Mouse (Mus musculus) C2C12 (cell line): ENCODE results near the gene Zfp383. TPM values are rescaled to one million over a fixed set of nuclear protein-coding genes. Genes with fewer than 3 reads are reported as not detected.
"Not testable (repeated sequence)": the region's sequence is repeated elsewhere in the genome, so short reads cannot be mapped to it uniquely, and the experiment has no call there.

Experiments used
- H3K27me3 ChIP-seq: one replicate; pipeline ENCODE4 v1.6.1; 2011; ENCODE audit not compliant: control insufficient read depth, insufficient read depth, insufficient read length
- H3K36me3 ChIP-seq: one replicate; pipeline ENCODE4 v1.6.1; 2011; ENCODE audit not compliant: control insufficient read depth, insufficient read depth
- H3K4me3 ChIP-seq: one replicate; pipeline ENCODE4 v1.5.1; 2011; ENCODE audit warnings: mild to moderate bottlenecking, control low read depth; ENCODE audit not compliant: poor library complexity, insufficient read depth, severe bottlenecking
- H3K79me2 ChIP-seq: one replicate; pipeline ENCODE4 v1.6.1; 2011; ENCODE audit not compliant: control insufficient read depth, insufficient read depth
- H3K79me3 ChIP-seq: one replicate; pipeline ENCODE4 v1.6.1; 2011; ENCODE audit warnings: low read depth, control low read depth
- H3ac ChIP-seq: one replicate; pipeline ENCODE3; 2011; ENCODE audit warnings: low read depth; ENCODE audit not compliant: control insufficient read depth, insufficient read length
- CEBPB ChIP-seq: IDR thresholded peaks from one replicate; pipeline ENCODE4 v1.6.1; 2011; ENCODE audit warnings: low read depth, mild to moderate bottlenecking, control low read depth, moderate library complexity
- CTCF ChIP-seq: IDR thresholded peaks from one replicate; pipeline ENCODE4 v1.5.1; 2011; ENCODE audit not compliant: control insufficient read depth, insufficient read depth, insufficient read length
- FOSL1 ChIP-seq: IDR thresholded peaks from one replicate; pipeline ENCODE4 v1.8.0; 2011; ENCODE audit warnings: mild to moderate bottlenecking, low read length; ENCODE audit not compliant: poor library complexity, insufficient read depth, severe bottlenecking
- MAX ChIP-seq: IDR thresholded peaks from one replicate; pipeline ENCODE4 v1.6.1; 2011; ENCODE audit warnings: mild to moderate bottlenecking, control low read depth
- MYOD1 ChIP-seq: IDR thresholded peaks from one replicate; pipeline ENCODE4 v1.6.1; 2011; ENCODE audit warnings: low read depth; ENCODE audit not compliant: control insufficient read depth, insufficient read length
- MYOG ChIP-seq: IDR thresholded peaks from one replicate; pipeline ENCODE4 v1.6.1; 2011; ENCODE audit not compliant: control insufficient read depth, insufficient read length; ENCODE audit errors: extremely low read depth
- USF1 ChIP-seq: IDR thresholded peaks from one replicate; pipeline ENCODE4 v1.6.1; 2011; ENCODE audit warnings: low read depth, mild to moderate bottlenecking, control low read depth, moderate library complexity
- long read RNA-seq, 2 experiments: library from polyadenylated mRNA; unstranded; transcript quantifications; one replicate each; pipeline ENCODE4 v2.0.0; 2019 to 2020
- polyA plus RNA-seq: library from polyadenylated mRNA; unstranded; fragments of >200 nt; fragmentation: generic; extraction: Trizol; gene quantifications from one replicate; pipeline ENCODE4 v1.2.1, GENCODE M21; 2012; ENCODE audit warnings: missing spikeins

Zfp383 gene
- polyA plus RNA-seq, result 1.8 TPM
- long read RNA-seq, experiment 1, partial matches to known transcripts, result 0 of 2 reads
- long read RNA-seq, experiment 1, other reads (novel, unspliced or antisense), result 2 of 2 reads
- long read RNA-seq, experiment 2, partial matches to known transcripts, result 0 of 1 reads
- long read RNA-seq, experiment 2, other reads (novel, unspliced or antisense), result 1 of 1 reads

DNA sequence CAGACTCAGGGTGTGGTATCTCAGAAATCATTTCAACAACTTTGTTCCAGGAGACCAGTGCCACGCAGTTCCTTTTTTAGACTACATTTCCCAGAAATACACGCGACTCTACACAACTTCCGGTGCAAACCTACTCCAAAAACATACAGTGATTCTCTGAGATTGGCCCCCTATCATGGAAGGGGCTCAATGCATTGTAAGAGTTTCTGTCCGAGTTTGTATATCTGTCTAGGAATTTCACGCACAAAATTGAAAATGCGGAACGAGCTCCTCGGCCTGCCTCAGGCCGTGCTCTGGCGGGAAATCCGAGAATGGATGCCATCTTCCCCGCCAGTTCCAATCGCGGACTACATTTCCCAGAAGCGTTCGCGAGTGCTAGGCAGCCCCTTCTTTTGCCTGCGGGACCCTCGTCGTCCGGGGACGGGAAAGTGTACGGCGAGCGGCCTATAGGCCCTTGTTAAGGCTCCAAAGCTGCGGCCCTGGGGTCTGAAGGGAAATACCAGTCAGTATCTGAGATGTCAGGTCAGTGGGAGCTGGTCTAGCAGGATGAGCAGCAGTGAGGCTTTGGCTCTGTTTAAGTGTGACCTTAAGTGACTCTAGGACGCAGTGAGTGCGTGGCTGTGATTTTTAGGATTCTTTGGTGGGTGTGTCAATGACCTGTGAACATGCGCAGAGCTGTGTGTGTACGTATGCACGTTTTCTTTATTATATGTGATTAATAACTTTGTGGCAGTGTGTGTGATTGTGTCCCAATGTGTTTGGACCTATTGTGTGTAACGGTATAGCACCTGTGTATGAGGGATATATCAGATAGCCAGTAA is at the start of gene Zfp383:
Gene Zfp383 (plus strand): TSS at position 94 of the 821 bp plus-strand sequence.
- H3K36me3 ChIP-seq, result peaks cover 6% of the 10 kb centered on the region
- TF ChIP-seq MAX (peak; percentile 52), MYOD1 (no peak), CTCF (no peak)
- peaks cover 20% of the 10 kb centered on the region for H3K79me2 ChIP-seq
- H3ac ChIP-seq, result peak within 1 kb of the TSS; percentile 94
- H3K27me3 ChIP-seq, result no peaks in the 10 kb centered on the region
- H3K4me3 ChIP-seq, result peak within 1 kb of the TSS; percentile 39
- peaks cover 7% of the 10 kb centered on the region for H3K79me3 ChIP-seq

DNA sequence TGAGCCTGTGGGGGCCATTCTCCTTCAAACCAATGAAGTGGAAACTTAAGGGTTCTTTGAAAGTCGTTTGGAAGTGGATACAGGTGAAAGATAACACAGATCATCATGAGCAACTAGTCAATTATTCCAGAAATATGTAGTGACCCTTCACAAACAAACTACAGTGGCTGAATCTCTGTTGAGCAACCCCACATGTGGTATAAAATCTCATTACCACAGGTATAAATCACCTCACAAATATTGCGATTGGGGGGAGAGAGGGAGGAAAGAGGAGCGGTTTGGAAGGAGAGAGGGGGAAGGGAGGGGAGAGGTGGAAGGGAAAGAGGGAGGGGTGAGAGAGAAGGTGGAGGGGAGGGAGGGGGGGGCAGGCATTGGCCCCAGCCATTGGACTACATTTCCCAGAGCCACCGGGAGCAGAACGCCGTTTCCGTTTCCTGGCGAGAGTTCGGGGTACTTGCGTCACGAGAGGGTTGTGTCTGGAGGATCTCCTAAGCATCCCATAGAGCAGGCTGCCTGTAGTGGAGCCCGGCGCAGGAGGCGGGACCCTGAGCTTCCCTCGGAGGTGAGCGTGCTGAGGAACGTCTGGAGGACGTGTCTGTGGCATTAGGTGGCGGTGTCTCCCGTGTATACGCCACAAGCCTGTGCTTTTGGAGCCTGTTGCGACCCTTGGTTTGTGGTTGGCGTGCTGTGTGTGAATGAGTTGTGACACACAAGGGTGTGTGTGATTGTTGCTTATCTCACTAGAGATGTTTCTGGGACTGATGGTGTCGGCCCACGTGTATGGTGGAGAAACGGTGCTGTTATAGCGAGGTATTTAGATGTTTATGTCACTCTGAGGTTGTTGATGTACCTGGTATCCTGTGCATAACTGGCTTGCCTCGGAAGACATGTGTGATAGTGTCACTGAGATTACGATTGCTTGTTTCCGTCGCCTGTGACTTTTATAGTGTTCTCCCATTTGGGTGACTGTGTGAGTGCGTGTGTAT is 48.2 kb upstream of the Zfp383 start, which contains the start of gene Zfp420:
Gene Zfp420 (plus strand): TSS at position 448 of the 986 bp plus-strand sequence.
- Histone ChIP-seq H3K4me3 (peak within 1 kb of the TSS; percentile 37), H3K79me2 (no peaks in the 10 kb centered on the region), H3K36me3 (no peaks in the 10 kb centered on the region), H3K27me3 (no peaks in the 10 kb centered on the region), H3ac (peak within 1 kb of the TSS; percentile 69), H3K79me3 (no peaks in the 10 kb centered on the region)
- peak; percentile 8 for TF ChIP-seq CEBPB
- TF ChIP-seq MAX, result peak; percentile 52
- TF ChIP-seq CTCF, result peak; percentile 12
- TF ChIP-seq USF1, result peak; percentile 17
- TF ChIP-seq MYOD1, result no peak
- TF ChIP-seq MYOG, result no peak
- TF ChIP-seq FOSL1, result no peak

DNA sequence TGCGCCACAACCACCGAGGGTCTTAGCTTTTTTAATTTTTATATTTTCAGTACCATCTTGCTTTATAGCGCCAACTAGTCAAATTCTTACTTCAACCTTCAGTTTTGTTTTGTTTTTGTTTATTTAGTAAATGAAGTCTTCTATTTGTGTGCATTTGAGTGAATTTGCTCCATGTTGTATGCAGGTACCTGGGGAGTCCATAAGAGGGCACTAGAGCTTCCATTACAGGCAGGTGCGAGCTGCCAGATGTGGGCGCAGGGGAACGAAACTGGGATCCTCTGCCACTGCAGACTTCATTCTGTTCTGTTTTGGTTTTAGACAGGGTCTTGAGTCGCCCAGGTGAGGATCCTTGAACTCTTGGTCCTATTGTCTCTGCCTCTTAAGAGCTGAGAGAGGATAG is 46.4 kb upstream of the Zfp383 start:
- Histone ChIP-seq H3K79me2 (no peaks in the 10 kb centered on the region), H3K79me3 (no peaks in the 10 kb centered on the region), H3K27me3 (no peaks in the 10 kb centered on the region), H3K4me3 (no peak overlapping the region), H3K36me3 (no peaks in the 10 kb centered on the region), H3ac (no peak overlapping the region)
- TF ChIP-seq MYOG, result no peak
- TF ChIP-seq CEBPB, result no peak
- no peak for TF ChIP-seq MYOD1
- TF ChIP-seq MAX, result no peak
- TF ChIP-seq CTCF, result no peak
- no peak for TF ChIP-seq FOSL1
- TF ChIP-seq USF1, result no peak

GRCm38 (mm10) chr7:29874256-29874655 is 33.8 kb upstream of the Zfp383 start:
- no peaks in the 10 kb centered on the region for H3K79me2 ChIP-seq
- no peaks in the 10 kb centered on the region for H3K36me3 ChIP-seq
- H3K4me3 ChIP-seq, result no peak overlapping the region
- H3ac ChIP-seq, result no peak overlapping the region
- no peaks in the 10 kb centered on the region for H3K27me3 ChIP-seq
- no peak for TF ChIP-seq MYOG
- TF ChIP-seq FOSL1, result no peak
- no peak for TF ChIP-seq CTCF
- TF ChIP-seq MYOD1, result no peak
- H3K79me3 ChIP-seq, result no peaks in the 10 kb centered on the region

- not testable (repeated sequence) for H3K79me2 ChIP-seq, H3K4me3 ChIP-seq, H3ac ChIP-seq, H3K79me3 ChIP-seq, H3K36me3 ChIP-seq, H3K27me3 ChIP-seq
Measured at GRCm38 (mm10) chr7:29877561-29877960, 30.5 kb upstream of the Zfp383 start.

- TF ChIP-seq MYOG, result no peak
- no peak for TF ChIP-seq CTCF
- H3K36me3 ChIP-seq, result no peaks in the 10 kb centered on the region
- no peaks in the 10 kb centered on the region for H3K79me3 ChIP-seq
- H3K79me2 ChIP-seq, result no peaks in the 10 kb centered on the region
- no peak overlapping the region for H3ac ChIP-seq
- no peaks in the 10 kb centered on the region for H3K27me3 ChIP-seq
- H3K4me3 ChIP-seq, result no peak overlapping the region
Measured at GRCm38 (mm10) chr7:29880056-29880455, 28.0 kb upstream of the Zfp383 start.
